Mouse (Mus musculus) heart, postnatal 0 days (tissue): ENCODE results near the gene Wdr6.

Experiments used
- CTCF ChIP-seq: IDR thresholded peaks from 2 replicates; pipeline ENCODE4 v1.5.1; 2016; ENCODE audit warnings: antibody characterized with exemption, control low read depth, low read depth
- EP300 ChIP-seq: IDR thresholded peaks from 2 replicates; pipeline ENCODE4 v1.6.1; 2016; ENCODE audit warnings: antibody characterized with exemption, low read depth

GRCm38 (mm10) chr9:108565881-108566814, 12.4 kb downstream of the Wdr6 start:
- TF ChIP-seq CTCF (no peak), EP300 (no peak)
